Mouse (Mus musculus): Measurements from ENCODE around the gene Gm9837. TPM values are rescaled to one million over a fixed set of nuclear protein-coding genes. Genes with fewer than 3 reads are reported as not detected.

Gene Gm9837
- total and polyA plus RNA-seq, 2 experiments from 2014 or later, result 1.7 TPM; not detected in 1

- H3K4me3 ChIP-seq (ENCODE audit: low read depth, low read length), result no peak overlapping the region
- H3K4me2 ChIP-seq (ENCODE audit: low read depth), result no peak overlapping the region
- DNase-seq (no peak), ATAC-seq (no peak)
- no peak overlapping the region for H3K27ac ChIP-seq (ENCODE audit: low read depth, low read length)
- no peak for TF ChIP-seq CTCF (IDR thresholded peaks at IDR 0.05; ENCODE audit: low read depth)
- peaks cover 2% of the 10 kb centered on the region for H3K27me3 ChIP-seq (ENCODE audit: insufficient read depth, low read length)
- 84% methylated on average over 5 of the region's 5 CpGs for WGBS
- H3K36me3 ChIP-seq (ENCODE audit: insufficient read depth), result no peaks in the 10 kb centered on the region
- no peak overlapping the region for H3K9ac ChIP-seq
- H3K4me1 ChIP-seq (ENCODE audit: insufficient read depth), result peaks cover 5% of the 10 kb centered on the region; the same call in 1 of the 2 replicates
- H3K9me3 ChIP-seq (ENCODE audit: low read length), result no peaks in the 10 kb centered on the region
Observed at GRCm38 (mm10) chr11:53453031-53453430, 17.2 kb downstream of the Gm9837 start.

- DNase-seq (no peak), ATAC-seq (no peak)
- Histone ChIP-seq H3K9ac (no peak overlapping the region), H3K4me2 (ENCODE audit: low read depth) (no peak overlapping the region), H3K27ac (ENCODE audit: low read depth, low read length) (no peak overlapping the region), H3K9me3 (ENCODE audit: low read length) (no peaks in the 10 kb centered on the region), H3K4me1 (ENCODE audit: insufficient read depth) (peaks cover 5% of the 10 kb centered on the region; the same call in 1 of the 2 replicates), H3K27me3 (ENCODE audit: insufficient read depth, low read length) (no peaks in the 10 kb centered on the region; the same call in 1 of the 2 replicates), H3K4me3 (ENCODE audit: low read depth, low read length) (no peak overlapping the region), H3K36me3 (ENCODE audit: insufficient read depth) (no peaks in the 10 kb centered on the region)
- TF ChIP-seq CTCF (IDR thresholded peaks at IDR 0.05; ENCODE audit: low read depth), result no peak
- WGBS, result 95% methylated on average over 9 of the region's 9 CpGs
Observed at GRCm38 (mm10) chr11:53452396-53452795, 17.9 kb downstream of the Gm9837 start.

GRCm38 (mm10) chr11:53451361-53451760 lies 18.9 kb downstream of the Gm9837 start:
- Histone ChIP-seq H3K9ac (no peak overlapping the region), H3K27ac (ENCODE audit: low read depth, low read length) (no peak overlapping the region), H3K27me3 (ENCODE audit: insufficient read depth, low read length) (no peaks in the 10 kb centered on the region; the same call in 1 of the 2 replicates), H3K4me3 (ENCODE audit: low read depth, low read length) (no peak overlapping the region), H3K9me3 (ENCODE audit: low read length) (no peaks in the 10 kb centered on the region), H3K4me1 (ENCODE audit: insufficient read depth) (no peaks in the 10 kb centered on the region), H3K36me3 (ENCODE audit: insufficient read depth) (no peaks in the 10 kb centered on the region), H3K4me2 (ENCODE audit: low read depth) (no peak overlapping the region)
- WGBS, result 78% methylated on average over 2 of the region's 2 CpGs
- no peak for DNase-seq
- no peak for TF ChIP-seq CTCF (IDR thresholded peaks at IDR 0.05; ENCODE audit: low read depth)
- no peak for ATAC-seq

GRCm38 (mm10) chr11:53450070-53450705 lies 20.1 kb downstream of the Gm9837 start:
- no peak overlapping the region for H3K9ac ChIP-seq
- TF ChIP-seq CTCF (IDR thresholded peaks at IDR 0.05; ENCODE audit: low read depth), result no peak
- H3K4me3 ChIP-seq (ENCODE audit: low read depth, low read length), result no peak overlapping the region
- H3K27me3 ChIP-seq (ENCODE audit: insufficient read depth, low read length), result no peaks in the 10 kb centered on the region; the same call in 1 of the 2 replicates
- H3K36me3 ChIP-seq (ENCODE audit: insufficient read depth), result no peaks in the 10 kb centered on the region
- ATAC-seq, result no peak
- H3K4me2 ChIP-seq (ENCODE audit: low read depth), result no peak overlapping the region
- WGBS, result 65% methylated on average over 15 of the region's 15 CpGs
- no peak overlapping the region for H3K27ac ChIP-seq (ENCODE audit: low read depth, low read length)
- H3K9me3 ChIP-seq (ENCODE audit: low read length), result no peaks in the 10 kb centered on the region
- DNase-seq, result no peak
- no peaks in the 10 kb centered on the region for H3K4me1 ChIP-seq (ENCODE audit: insufficient read depth)

- H3K27me3 ChIP-seq (ENCODE audit: insufficient read depth, low read length), result no peaks in the 10 kb centered on the region
- WGBS, result 72% methylated on average over 1 of the region's 1 CpGs
- no peak overlapping the region for H3K4me3 ChIP-seq (ENCODE audit: low read depth, low read length)
- H3K4me1 ChIP-seq (ENCODE audit: insufficient read depth), result no peaks in the 10 kb centered on the region
- no peak overlapping the region for H3K4me2 ChIP-seq (ENCODE audit: low read depth)
- DNase-seq (no peak), ATAC-seq (no peak)
- TF ChIP-seq CTCF (IDR thresholded peaks at IDR 0.05; ENCODE audit: low read depth), result no peak
- no peaks in the 10 kb centered on the region for H3K36me3 ChIP-seq (ENCODE audit: insufficient read depth)
- H3K9ac ChIP-seq, result no peak overlapping the region
- H3K9me3 ChIP-seq (ENCODE audit: low read length), result no peaks in the 10 kb centered on the region
- no peak overlapping the region for H3K27ac ChIP-seq (ENCODE audit: low read depth, low read length)
Observed at GRCm38 (mm10) chr11:53448529-53448928, 21.8 kb downstream of the Gm9837 start.

GRCm38 (mm10) chr11:53447996-53448395 lies 22.3 kb downstream of the Gm9837 start:
- ATAC-seq (no peak), DNase-seq (no peak)
- WGBS, result 90% methylated on average over 8 of the region's 8 CpGs
- Histone ChIP-seq H3K27ac (ENCODE audit: low read depth, low read length) (no peak overlapping the region), H3K36me3 (ENCODE audit: insufficient read depth) (no peaks in the 10 kb centered on the region), H3K4me1 (ENCODE audit: insufficient read depth) (no peaks in the 10 kb centered on the region), H3K27me3 (ENCODE audit: insufficient read depth, low read length) (no peaks in the 10 kb centered on the region), H3K9me3 (ENCODE audit: low read length) (no peaks in the 10 kb centered on the region), H3K9ac (no peak overlapping the region), H3K4me3 (ENCODE audit: low read depth, low read length) (no peak overlapping the region), H3K4me2 (ENCODE audit: low read depth) (no peak overlapping the region)
- TF ChIP-seq CTCF (IDR thresholded peaks at IDR 0.05; ENCODE audit: low read depth), result no peak

- TF ChIP-seq CTCF (IDR thresholded peaks at IDR 0.05; ENCODE audit: low read depth), result no peak
- Histone ChIP-seq H3K36me3 (ENCODE audit: insufficient read depth) (no peaks in the 10 kb centered on the region), H3K9ac (no peak overlapping the region), H3K27me3 (ENCODE audit: insufficient read depth, low read length) (no peaks in the 10 kb centered on the region), H3K4me3 (ENCODE audit: low read depth, low read length) (no peak overlapping the region), H3K4me2 (ENCODE audit: low read depth) (no peak overlapping the region), H3K9me3 (ENCODE audit: low read length) (no peaks in the 10 kb centered on the region), H3K4me1 (ENCODE audit: insufficient read depth) (no peaks in the 10 kb centered on the region), H3K27ac (ENCODE audit: low read depth, low read length) (no peak overlapping the region)
- DNase-seq (no peak), ATAC-seq (no peak)
- WGBS, result 89% methylated on average over 13 of the region's 13 CpGs
Observed at GRCm38 (mm10) chr11:53446183-53446582, 24.1 kb downstream of the Gm9837 start.
